Mouse (Mus musculus): ENCODE measurements around the gene Ulk1.

- no peak for TF ChIP-seq CTCF (IDR thresholded peaks at IDR 0.05; ENCODE audit: low read depth)
- no peak for TF ChIP-seq EP300 (IDR thresholded peaks at IDR 0.05; ENCODE audit: low read depth)
Observed at GRCm38 (mm10) chr5:110857091-110857490, 47.2 kb upstream of the Ulk1 start.
